Mouse (Mus musculus): ENCODE data around the gene Mcur1. TPM values are rescaled to one million over a fixed set of nuclear protein-coding genes. Genes with fewer than 3 reads are reported as not detected.

Mcur1 gene
- total RNA-seq, 2 experiments from 2014 or later, result 36.5 to 38.1 TPM

GRCm38 (mm10) chr13:43493725-43494124, 66.3 kb downstream of the Mcur1 start:
- DNase-seq (ENCODE audit: low spot score in 2 of 2), result no peak

DNA sequence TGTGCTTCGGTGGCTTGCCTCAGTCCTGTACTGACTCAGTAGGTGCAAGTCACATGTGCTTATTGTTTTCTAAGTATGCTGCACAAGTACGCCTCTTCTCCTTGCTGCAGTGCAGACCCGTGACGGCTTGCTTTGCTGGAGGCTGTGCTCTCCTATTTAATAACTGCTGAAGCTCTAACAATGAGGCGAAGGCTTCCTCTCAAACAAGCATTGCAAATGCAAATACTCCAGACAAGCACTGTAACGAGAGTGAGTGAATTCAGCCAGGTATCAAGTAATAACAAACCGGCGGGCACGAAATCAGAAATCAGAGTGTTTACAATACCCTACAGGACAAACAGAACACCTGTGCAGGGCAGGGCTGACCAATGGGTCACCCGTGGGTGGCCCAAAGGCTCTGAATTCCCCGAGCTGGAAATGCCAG, 66.9 kb downstream of the Mcur1 start:
- DNase-seq (ENCODE audit: low spot score in 2 of 2), result no peak

Other genes starting within 250 kb of the Mcur1 start
- gene Sirt5, start 194.7 kb downstream of the Mcur1 start, total RNA-seq (2021), result 10 to 100 TPM; 27.9 to 29.1 TPM
- 100 to 1,000 TPM; 140 to 158 TPM for gene Nol7, start 161.8 kb downstream of the Mcur1 start, total RNA-seq (2021)
- gene Ranbp9, start 78.9 kb downstream of the Mcur1 start, total RNA-seq (2021), result 10 to 100 TPM; 57.0 to 62.2 TPM
- gene Rnf182, start 55.5 kb upstream of the Mcur1 start, total RNA-seq (2021), result under 1 TPM; 0.59 to 0.64 TPM
- gene Cd83, start 224.6 kb upstream of the Mcur1 start, total RNA-seq (2021), result 1 to 10 TPM; 8.2 to 8.4 TPM

Data from adrenal gland, postnatal 4 days (tissue).